Mouse (Mus musculus): Measurements from ENCODE around the gene Limk2.

Gene Limk2

GRCm38 (mm10) chr11:3416399-3416798 is 7.4 kb upstream of the Limk2 start:
- in situ Hi-C loops (cut with MboI, MseI), result no loop called here

DNA sequence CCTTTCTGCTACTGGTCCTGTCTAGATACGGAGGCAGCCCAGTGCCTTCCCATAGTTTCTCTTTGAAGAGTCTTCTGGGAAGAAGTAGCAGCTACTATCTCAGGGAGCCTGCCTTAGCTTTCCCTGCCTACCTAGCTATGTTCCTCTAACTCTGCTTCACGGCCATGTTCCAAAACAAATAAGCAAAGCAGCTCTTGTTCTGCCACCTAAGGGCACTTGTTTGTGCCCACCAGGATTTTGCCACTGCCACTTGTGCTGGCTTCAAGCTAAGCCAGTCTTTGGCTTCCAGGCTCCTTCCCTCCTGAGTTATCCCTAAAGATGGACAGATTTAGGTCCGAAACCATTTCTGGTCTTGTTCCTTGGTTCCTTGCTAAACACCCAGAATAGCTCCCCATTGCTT is 3.1 kb upstream of the Limk2 start:
- in situ Hi-C loops (cut with MboI, MseI), result no loop called here

GRCm38 (mm10) chr11:3408131-3408996 is 625 bp downstream of the Limk2 start:
- in situ Hi-C loops (cut with MboI, MseI), result no loop called here

GRCm38 (mm10) chr11:3404287-3405047 is 4.5 kb downstream of the Limk2 start:
- in situ Hi-C loops (cut with MboI, MseI), result loop anchor here (5.0 kb wide), 1 partner anchor 38 kb away; no protein-coding TSS in a partner anchor

DNA sequence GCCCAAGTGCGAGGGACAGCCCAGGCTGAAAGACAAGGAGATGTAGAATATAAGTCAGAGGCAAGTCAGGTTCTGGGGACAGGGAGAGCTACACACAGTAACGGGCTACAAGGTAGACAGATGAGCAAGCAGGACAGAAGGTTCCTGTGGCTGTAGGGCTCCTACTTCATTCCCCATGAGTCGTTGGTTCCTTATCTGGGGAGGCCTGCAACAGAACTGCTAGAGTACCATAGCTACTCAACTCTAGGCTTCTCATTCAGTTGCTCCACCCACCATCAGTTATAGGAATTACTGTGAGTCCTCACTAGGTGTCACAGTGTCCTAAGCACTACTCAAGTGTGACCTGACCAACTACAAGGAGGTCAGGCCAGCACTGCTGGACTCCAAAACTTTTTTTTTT is 6.0 kb downstream of the Limk2 start:
- in situ Hi-C loops (cut with MboI, MseI), result loop anchor here (5.0 kb wide), 1 partner anchor 39 kb away; no protein-coding TSS in a partner anchor

- in situ Hi-C loops (cut with MboI, MseI), result no loop called here
Measured at GRCm38 (mm10) chr11:3398318-3398717, 10.7 kb downstream of the Limk2 start.

DNA sequence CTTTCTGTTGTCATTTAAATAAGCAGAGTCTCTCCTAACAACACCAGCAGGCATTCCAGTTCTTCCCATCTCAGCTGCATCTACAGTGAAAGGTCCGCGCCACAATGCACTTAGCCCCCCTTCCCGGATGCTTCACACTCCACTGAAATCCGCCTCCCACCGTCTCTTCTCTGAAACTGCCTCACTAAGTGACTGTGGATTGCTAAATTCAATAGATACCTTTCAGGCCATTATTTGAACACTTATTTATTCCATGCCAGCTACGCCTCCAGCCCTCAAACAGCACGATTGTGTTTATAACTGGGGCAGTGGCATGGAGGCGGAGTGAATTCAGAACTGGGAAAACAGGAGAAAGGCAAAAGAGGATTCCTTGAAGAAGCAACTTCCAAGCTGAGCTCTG is 12.4 kb downstream of the Limk2 start:
- in situ Hi-C loops (cut with MboI, MseI), result no loop called here

- in situ Hi-C loops (cut with MboI, MseI), result no loop called here
Measured at GRCm38 (mm10) chr11:3396091-3396490, 12.9 kb downstream of the Limk2 start.

DNA sequence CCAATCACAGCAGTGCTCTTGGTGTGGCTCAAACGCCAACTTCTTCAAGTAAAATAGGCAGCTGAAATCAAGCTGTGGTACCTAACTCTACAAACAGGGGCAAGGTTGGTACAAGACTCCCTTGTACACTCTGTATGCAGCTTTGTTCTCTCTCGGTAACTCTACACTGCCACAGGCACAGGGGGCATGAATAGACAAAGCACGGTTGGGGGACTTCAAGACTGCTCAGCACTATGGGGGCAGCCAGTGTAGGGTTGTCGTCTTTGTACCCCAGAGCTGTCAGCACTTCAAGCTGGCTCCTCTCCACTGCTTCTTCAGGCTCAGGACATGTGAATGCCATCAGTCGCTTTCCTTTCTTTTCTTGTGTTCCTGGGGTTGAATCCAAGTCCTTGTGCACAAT is 14.5 kb downstream of the Limk2 start:
- in situ Hi-C loops (cut with MboI, MseI), result no loop called here

DNA sequence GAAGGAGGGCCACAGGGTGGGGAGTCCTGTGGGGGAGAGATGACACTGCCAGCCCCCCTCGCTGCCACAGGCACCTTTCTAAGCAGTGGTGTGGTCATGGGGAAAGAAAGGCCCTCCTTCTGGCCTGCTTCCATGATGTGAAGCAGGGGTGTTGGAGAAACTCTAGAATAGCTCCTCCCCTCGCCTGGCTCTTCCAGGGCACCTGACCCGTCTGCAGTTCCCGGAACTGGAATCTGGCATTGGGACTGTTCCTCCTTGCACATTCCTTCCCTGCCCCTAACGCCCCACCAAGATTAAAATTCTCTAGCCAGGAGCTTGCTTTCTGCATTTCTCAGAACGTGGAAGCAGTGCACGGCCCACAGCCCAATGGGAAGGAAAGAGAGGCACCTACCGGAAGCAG is 16.5 kb downstream of the Limk2 start:
- in situ Hi-C loops (cut with MboI, MseI), result no loop called here

DNA sequence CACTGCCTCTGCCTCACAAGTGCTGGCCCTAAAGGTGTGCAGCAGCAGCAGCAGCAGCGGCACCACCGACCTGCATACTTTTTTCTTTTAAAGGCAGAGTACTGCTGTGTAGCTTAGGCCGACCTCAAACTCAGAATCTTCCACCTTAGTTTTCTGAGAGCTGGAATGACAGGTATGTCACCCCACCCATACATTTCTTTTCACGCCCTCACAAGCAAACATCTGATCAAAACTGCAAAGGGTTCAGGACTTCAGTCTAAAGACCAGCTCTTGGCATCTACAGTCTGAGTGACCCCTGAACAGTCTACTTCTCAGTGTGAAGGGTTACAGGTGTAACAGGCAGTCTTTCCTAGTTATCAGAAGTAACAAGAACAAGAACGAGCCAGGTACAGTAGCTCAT is 18.2 kb downstream of the Limk2 start:
- in situ Hi-C loops (cut with MboI, MseI), result no loop called here

GRCm38 (mm10) chr11:3389996-3390395 is 19.0 kb downstream of the Limk2 start:
- in situ Hi-C loops (cut with MboI, MseI), result no loop called here

DNA sequence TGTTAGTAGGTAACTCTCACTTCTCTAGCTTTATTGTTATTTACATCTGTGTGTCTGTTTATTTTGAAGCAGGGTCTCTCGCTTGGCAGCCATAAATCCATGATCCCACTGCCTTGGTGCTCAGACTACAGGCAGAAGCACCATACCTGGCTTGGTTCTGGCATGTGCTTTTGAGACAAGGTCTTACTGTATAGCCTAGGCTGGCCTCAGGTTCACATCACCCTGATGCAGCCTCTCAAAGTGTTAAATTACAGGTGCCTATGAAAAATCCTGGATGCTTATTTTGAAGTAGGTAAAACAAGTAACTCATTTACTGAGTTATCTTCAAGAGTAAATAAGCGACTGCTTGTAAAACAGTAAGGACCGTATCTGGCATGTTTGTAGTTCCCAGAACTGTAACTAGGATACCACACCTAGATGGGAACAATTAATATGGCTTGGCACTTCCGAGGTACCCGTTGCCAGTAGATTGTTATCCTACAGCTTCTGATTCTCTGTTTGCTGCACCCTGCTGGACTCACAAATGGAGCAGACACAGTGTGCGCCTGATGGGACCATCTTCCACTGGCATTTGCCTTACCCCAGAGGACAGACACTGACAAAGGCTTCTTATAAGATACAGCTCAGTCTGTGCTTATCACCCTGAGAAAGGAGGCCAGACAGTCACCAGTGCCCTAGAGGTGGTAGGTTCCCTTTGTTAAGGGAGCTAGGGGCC is 21.4 kb downstream of the Limk2 start:
- in situ Hi-C loops (cut with MboI, MseI), result no loop called here

GRCm38 (mm10) chr11:3386941-3387368 is 22.0 kb downstream of the Limk2 start:
- in situ Hi-C loops (cut with MboI, MseI), result no loop called here

- in situ Hi-C loops (cut with MboI, MseI), result no loop called here
Measured at GRCm38 (mm10) chr11:3382602-3383594, 26.1 kb downstream of the Limk2 start.

- in situ Hi-C loops (cut with MboI, MseI), result no loop called here
Measured at GRCm38 (mm10) chr11:3381148-3381814, 27.7 kb downstream of the Limk2 start.

DNA sequence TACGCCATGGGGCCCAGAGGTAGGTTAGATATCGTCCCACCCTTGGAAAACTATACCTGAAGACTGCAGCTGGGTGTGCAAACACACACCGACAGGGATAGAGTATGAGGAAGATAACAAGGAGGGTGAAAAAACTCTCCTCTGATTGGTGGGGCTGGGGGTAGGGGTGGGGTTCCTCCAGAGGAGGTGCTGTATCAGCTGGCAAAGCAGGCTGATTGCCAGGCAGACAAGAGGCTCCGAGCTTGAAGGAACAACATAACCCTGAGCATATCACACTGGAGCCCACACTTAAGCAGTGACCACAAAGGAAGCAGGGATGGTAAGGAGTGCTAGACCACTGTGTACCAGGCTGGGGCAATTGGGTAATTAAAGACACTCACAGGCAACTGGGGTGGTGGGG is 29.6 kb downstream of the Limk2 start:
- in situ Hi-C loops (cut with MboI, MseI), result no loop called here

- in situ Hi-C loops (cut with MboI, MseI), result no loop called here
Measured at GRCm38 (mm10) chr11:3374741-3375140, 34.2 kb downstream of the Limk2 start.

- in situ Hi-C loops (cut with MboI, MseI), result no loop called here
Measured at GRCm38 (mm10) chr11:3374293-3374645, 34.7 kb downstream of the Limk2 start.

GRCm38 (mm10) chr11:3373591-3374292 is 35.2 kb downstream of the Limk2 start:
- in situ Hi-C loops (cut with MboI, MseI), result no loop called here
